Mouse (Mus musculus) neural tube, embryonic 10.5 days (tissue): ENCODE measurements around the gene Zfp36l1.
A peak's percentile ranks its signal among the peaks of the same experiment; 100 is the strongest.

Source experiments
- DNase-seq: peaks from one replicate; pipeline ENCODE4 v3.0.0-alpha.2; 2017; ENCODE audit warnings: low spot score; ENCODE audit errors: extremely low spot score

The Zfp36l1 gene

DNA sequence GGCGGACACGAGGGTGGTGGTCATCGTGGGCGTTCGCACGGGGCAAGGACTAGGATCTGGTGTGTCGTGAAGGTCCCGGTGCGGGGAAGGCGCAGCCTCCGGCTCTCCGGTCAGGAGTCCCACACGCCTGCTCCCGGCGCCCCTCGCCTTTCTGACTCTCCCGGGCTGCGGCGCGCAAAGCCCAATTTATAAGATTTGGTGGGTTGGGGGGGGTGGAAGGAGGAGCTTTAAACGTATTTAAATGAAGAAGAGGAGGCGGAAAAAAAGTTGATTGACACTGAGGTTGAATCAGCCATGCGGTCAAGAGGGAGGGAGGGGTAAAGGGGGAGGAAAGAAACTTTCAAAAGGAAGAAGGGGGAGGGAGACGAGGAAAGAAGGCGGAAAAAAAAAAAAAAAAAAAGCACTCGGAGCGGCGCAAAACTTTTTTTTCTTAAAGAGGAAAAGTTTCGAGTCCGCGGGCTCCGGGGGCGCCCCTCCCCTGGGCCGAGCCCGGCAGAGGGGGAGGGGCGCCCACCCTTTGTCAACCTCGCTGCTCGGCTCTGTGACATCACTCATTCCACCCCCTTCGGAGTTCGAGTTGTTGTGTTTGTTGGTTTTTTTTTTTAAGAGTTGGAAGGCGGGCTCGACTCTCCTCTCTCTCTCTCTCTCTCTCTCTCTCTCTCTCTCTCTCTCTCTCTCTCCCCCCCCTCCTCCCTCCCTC is at the start of gene Zfp36l1:
TSS of gene Zfp36l1 (minus strand) at position 162 of the 700 bp plus-strand sequence.
- DNase-seq, result peak; percentile 97

DNA sequence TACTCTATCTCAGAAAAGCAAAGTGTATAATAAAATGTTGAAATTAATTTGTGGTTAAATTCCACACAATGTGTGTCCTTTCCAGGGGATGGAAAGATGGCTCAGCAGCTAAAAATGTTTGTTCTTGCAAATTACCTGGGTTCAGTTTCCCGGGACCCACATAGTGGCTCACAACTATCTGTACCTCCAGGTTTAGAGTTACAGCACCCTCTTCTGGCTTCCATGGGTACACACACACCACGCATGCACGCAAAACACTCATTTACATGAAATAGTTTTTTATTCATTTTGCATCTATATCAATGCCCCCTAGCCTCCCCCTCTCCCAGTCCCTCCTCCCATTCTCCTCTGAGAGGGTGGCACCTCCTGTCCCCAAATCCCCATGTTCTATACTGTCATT is 49.6 kb upstream of the Zfp36l1 start:
- DNase-seq, result no peak

DNA sequence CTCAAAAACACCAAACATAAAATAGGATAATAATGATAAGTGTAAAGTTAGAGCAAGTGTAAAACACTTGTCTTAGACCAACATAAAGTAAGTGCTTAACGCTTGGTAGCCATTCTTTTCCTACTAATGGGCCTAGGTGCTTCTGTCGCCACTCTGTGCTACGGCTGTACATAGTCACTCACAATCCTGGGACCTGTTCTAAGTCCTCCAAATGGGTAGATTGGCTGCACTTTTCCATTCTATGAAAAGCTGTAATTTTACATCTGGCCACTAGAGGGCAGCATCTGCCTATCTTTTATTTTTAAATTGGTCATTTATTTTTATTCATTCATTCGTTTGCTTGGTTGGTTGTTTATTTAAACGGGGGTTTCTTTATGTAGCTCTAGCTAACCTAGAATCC is 44.9 kb upstream of the Zfp36l1 start:
- no peak for DNase-seq

DNA sequence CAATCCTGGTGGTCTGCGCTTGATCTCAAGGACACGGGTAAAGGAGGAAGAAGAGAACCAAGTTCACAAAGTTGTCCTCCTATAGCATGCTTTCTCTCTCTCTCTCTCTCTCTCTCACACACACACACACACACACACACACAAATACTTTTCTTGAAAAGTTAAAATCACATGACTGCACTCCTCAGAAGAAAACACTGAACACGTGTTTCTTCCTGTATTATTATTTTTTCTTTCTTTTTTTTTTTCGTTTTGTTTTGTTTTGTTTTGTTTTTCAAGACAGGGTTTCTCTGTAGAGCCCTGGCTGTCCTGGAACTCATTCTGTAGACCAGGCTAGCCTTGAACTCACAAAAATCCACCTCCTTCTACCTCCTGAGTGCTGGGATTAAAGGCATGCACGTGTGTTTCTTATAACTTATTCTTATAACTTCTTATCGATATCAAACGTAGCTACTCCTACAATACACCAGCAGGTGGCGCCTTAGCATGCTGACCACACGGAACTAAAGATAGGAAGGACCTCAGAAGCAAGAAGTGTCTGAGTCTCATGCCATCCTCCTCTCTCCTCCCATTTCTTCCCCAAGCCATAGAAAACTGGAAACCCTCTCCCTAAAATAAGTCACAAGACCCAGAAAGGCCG is 41.0 kb upstream of the Zfp36l1 start:
- peak; percentile 47 for DNase-seq

DNA sequence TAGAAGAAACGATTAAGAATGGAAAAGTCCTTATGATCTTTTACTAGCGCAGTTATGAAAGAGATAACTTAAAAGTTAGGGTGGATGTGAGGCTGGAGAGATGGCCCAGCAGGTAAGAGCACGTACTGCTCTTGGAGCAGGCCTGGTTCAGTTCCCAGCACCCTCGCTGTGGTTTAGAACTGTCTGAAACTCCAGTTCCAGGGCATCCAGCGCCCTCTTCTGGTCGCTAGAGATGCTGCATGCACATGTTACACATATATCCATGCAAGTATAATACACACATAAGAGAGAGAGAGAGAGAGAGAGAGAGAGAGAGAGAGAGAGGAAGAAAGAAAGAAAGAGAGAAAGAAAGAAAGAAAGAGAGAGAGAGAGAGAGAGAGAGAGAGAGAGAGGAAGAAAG is 40.3 kb upstream of the Zfp36l1 start:
- no peak for DNase-seq

DNA sequence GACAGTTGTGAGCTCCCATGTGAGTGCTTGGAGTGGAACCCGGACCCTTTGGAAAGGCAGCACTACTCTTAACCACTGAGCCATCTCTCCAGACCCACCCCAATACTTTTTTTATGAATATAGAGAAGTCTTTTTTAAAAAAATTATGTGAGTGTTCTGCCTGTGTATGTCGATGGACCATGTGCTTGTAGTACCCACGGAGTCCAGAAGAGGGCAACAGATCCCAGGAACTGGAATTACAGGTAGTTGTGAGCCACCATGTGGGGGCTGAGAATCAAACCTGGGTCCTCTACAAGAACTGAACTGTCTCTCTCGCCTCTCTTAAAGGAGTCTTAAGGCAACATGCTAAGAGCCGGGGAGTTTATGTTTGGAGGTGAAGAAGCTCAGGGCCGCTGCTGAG is 39.0 kb upstream of the Zfp36l1 start:
- no peak for DNase-seq

DNA sequence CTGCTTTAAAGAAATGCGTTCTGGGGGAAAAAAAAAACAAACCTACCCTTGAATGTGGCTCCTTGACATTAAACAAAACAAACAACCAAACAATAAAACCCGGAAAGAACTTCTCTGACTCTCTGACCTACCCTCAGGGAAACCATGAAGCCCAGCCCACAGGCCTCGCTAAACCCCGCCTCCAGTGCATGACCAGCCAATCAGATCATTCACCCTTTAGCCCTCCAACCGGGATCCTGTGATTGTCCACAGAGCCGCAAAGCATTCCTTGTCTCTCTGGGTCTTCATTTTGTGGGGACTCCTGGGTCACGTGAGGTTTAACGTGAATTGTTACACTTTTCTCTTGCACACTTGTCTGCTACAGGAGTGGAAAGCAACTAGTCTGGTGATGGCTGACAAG is 37.8 kb upstream of the Zfp36l1 start:
- DNase-seq, result peak; percentile 47

DNA sequence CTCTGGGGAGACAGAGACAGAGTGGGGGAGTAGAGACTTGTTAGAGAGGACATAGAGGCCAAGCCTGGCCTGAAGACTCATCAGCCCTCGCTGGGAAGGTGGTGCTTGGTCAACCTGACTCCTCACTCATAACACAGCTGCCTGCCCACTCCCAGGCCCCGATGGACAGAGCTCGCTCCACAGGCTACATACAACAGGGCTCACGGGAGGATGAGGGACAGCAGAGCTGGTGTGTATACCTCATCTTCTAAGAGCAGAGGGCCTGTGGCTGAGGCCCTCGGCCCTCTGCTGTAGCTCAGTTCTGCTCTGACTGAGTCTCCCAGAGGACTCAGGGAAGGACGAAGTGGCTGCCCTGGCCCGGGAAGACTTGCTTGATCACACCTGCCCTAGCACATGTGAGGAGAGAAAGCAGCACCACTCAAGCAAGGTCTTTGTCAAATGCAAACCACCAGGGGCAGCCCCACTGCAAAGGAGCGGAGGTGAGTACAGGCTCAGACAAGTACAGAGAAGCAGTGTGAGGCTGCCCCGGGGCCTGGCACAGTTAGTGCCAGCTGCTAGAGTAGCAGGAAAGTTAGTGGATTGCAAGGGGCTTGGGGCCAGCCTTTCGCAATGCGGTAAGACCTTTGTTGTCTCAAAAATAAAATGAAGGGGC is 34.9 kb upstream of the Zfp36l1 start:
- DNase-seq, result no peak

DNA sequence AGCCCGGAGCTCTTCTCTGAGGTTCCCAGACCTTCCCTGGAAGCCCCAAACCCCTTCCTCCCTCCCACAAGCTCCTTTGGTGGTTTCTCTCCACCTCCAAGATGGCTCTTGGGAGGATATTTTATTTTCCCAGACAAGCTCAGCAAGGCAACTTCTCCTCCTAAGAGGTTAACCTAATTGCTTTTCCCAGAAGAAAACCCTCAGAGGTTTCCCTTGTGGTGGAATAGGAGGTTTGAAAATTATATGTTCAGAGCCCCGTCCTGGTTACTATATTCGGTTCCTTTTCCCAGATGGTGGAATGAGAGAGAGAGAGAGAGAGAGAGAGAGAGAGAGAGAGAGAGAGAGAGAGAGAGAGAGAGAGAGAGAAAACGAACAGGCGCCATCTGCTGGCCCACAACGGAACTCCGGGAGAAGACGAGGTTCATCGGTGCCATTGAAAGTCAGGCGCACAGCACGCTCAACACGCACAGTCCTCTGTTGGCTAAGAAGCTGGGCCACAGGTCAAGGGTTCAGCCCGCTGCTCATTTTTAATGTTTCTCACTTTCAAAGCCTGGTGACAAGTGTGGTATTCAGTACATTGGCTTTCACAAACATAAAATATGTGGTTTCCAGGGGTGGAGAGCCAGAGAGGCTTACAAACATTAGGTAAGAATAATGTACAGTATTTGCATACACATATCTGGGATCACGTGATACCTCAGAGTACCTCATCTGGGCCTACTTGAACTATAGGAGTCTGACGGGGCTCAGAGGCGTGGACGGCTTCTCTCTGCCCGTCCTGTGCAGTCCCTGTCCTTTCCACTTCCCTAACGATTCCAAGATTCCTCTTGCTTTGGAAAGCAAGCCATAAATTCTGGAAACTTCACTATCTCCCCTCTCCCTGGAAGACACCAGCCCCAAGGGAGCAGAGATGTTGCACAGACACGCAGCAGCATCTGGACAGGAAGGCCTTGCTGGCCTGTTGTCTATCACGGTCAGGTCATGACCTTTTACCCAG is 33.7 kb upstream of the Zfp36l1 start:
- peak; percentile 88 for DNase-seq

DNA sequence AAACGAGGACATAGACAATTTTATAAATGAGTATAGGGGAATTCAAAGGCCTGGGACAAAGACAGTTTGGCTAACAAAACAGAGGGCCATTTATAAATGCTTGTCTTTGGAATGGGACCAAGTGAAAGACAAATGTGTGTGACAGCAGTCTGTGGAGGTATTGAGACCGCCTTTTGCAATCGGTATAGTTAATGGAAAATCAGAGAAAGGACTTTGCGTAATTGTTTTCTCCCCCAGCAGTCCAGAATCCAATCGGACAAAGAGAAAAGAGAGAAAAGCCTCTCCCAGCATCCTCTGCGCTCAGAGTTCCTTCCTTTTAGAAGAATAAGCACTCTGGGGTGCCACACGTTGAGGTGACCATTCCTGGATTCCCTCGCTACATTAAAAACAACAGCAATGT is 32.6 kb upstream of the Zfp36l1 start:
- no peak for DNase-seq

DNA sequence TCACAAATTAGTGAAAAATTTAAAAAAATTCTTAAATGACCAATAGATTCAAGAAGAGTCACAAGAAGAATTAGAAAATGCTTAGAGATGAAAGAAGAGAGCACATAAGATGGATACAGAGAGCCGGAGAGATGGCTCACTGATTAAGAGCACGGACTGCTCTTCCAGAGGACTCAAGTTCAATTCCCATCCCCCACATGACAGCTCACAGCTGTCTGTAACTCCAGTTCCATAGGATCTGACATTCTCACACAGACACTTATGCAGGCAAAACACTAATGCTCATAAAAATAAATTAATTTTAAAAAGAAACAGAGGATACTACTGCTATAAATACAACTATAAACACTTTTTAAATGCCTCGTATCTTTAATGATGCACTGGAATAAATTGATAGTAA is 32.0 kb upstream of the Zfp36l1 start:
- DNase-seq, result no peak

DNA sequence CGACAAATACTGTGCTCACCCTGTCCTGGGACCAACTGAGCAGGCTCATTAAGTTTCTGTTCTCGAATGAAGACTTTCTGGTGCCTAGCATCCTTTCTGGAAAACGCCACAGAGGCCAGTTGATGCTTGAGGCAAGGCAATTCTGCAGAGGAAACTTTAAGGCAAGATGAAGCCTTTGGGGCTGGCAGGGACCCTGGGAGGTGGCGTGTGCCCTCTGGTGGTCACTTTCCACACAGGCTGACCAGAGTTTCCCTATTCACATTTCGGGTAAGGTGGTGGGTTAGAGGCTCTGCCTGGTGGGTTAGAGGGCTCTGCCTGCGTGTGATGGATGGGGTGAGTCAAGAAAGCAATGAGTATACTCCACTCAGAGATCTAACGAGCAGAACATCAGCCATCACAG is 28.7 kb upstream of the Zfp36l1 start:
- peak; percentile 70 for DNase-seq

DNA sequence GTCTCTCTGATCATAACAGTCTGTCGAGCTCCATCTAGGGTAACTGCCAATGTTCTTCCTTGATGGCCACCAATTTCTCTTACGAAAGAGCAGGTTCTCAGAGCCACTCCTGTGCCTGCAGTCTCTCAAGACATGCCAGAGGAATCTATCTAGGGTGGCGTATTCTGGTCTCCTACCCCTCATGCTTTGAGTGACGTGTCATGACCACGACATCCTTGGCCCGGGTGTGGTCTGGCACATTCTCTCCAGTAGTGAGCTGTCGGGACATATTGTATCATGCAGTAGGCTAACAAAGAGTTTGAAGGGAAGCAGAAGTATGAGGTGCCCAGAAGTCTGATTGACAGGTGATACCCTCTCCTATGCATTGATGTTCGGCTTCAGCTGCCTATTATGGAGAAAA is 28.2 kb upstream of the Zfp36l1 start:
- no peak for DNase-seq

DNA sequence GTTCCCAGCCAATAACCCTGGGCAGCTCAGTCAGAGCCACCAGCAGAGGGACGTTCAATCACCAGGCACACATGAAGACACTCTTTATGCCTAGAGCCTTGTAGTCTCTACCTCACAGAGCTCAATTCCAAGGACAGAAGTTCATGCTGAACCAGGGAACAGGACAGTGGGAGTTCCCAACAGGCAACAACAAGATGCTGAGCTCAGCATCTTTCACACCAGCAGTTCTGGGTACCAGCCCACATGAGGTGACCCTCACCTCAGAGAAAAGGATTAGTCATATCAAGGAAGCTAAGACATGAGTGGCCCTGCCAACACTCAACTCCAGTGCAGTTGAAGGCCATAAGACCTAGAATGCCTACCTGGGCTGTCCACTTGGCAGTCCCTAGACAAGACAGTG is 24.9 kb upstream of the Zfp36l1 start:
- no peak for DNase-seq

DNA sequence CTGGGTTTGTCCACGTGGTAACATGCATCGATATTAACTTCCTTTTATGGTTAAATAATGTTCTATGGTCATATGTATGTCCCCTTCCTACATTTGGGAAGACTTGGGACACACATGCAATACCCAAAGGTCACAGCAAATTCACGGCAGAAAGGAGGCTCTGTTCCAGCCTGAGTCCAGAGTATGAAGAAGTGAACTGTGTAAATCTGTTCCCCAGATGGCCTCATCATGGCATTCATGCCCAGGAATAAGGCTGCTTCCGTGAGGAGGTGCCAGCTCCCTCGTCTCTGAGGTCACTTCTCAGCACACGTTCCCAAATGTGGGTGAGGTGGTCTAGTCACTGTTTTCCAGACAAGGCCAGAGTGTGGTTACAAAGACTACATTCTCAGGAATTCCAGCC is 24.4 kb upstream of the Zfp36l1 start:
- no peak for DNase-seq

DNA sequence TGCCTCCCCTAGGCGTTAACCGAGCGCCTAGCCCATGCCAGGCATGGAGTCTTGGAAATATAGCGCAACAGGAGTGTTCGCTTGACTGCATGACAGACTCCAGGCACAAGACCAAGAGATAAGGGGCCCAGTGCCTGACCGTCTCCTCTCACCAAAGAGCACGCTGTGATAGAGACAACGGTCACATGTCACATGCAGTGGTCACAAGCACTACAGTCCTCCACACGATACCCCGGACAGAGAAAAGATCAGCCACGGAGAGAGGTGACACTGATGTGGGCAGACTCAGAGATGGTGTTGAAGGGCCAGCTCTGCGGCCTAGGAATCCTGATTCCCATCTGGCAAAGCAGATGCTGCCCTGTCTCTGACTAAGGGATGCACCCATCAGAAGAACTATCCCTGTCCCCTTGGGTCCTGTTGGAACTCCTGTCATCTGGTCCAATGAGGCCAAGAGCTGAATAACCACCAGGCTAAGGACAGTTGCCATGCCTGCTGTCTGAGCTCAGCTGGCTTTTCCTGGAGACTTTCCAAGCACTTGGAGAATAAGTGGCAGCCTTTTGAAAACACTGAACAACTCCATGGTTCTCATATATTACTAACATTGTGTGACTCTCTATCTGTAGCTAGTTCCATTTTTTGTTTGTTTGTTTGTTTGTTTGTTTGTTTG is 23.6 kb upstream of the Zfp36l1 start:
- DNase-seq, result no peak

DNA sequence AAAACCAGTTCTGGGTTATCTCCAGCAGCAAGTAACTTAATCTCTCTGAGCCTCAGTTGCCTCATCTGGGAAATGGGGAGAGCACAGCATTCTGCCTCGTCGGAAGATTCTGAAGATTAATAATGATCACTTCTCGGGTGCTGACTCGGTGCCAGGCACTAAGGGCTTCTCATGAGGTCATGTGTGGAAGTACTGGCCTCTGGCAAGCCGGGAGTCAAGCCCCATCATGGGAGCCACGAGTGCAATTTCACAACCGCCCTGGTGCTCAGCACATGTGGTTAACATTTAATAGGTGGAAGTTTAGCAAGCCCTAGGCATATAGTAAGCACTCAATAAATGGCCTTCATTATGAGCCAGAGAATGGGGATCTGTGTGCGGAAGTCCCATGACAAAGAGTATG is 22.4 kb upstream of the Zfp36l1 start:
- DNase-seq, result no peak

DNA sequence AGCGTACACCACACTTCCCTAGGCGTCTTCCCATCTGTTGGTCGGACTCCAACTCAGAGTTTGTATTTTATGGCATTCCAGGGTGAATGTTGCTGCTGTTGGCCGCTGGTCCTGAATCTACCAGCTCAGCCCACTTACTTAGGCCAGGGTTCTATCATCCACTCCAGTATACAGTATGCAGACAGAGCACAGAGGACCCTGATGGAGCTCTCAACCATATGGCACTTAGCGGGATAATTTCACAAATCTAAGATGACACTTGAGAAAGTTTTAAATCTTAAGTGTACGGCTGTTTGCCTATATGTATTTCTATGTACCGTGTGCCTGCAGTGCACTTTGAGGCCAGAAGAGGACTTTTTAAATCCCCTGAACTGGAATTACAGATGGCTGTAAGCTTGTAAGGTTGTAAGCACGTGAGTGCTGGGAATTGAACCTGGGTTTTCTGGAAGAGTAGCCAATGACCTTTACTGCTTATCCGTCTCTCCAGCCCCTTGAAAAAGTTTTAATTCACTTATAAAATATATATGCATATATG is 20.3 kb upstream of the Zfp36l1 start:
- no peak for DNase-seq

DNA sequence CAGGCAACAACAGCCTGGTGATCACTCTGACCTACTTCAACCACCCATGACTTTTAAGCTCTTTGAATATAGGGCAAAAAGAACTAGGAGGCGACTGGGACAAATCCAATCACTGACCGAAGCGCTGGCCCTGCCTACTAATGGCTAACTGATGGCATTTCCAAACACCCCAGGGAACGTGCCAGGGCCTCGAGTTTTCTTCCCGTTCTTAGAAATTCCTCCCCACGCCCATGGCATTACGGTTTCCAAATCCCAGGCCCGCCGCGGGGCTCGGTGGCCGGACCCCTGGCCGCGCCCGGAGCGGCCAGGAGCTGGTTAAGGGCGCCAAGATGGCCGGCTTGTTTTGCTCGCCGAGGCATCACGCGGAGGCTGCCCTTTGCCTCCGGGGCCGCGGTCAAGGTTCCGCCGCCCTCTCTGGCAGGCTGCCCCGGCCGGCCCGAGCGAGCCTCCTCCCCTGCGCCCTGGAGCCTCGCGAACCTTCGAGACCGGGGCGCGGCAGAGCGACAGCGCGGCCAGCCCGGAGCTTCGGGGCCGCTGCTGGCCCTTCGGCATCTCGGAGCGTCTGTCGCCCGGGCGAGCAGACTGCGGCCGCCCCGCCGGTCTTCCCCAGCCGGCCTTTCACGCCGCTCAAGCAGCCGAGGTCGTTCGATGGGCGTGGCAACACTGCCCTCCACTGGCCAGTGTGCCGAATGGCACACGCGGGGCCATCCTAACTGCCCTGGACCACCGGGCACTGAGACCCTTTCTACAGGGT is 19.6 kb upstream of the Zfp36l1 start:
- peak; percentile 94 for DNase-seq
